Mouse (Mus musculus) ES-E14 (cell line): ENCODE results near the gene Selenbp2. TPM values are rescaled to one million over a fixed set of nuclear protein-coding genes. Genes with fewer than 3 reads are reported as not detected.
A peak's percentile ranks its signal among the peaks of the same experiment; 100 is the strongest.
"Not testable (repeated sequence)": the region's sequence is repeated elsewhere in the genome, so short reads cannot be mapped to it uniquely, and the experiment has no call there.

Experiments
- DNase-seq: peaks from one replicate; pipeline ENCODE4 v3.0.0-alpha.2; 2013; ENCODE audit warnings: low read depth, low spot score
- H3K27ac ChIP-seq: 2 replicates; pipeline ENCODE4 v1.5.1; 2012; ENCODE audit warnings: low read depth, mild to moderate bottlenecking, low read length, moderate library complexity, mixed read lengths; ENCODE audit not compliant: poor library complexity, insufficient read depth, severe bottlenecking
- H3K36me3 ChIP-seq: 2 replicates; pipeline ENCODE4 v1.6.1; 2012; ENCODE audit warnings: mild to moderate bottlenecking, low read length, moderate library complexity, mixed read lengths; ENCODE audit not compliant: control insufficient read depth, poor library complexity, insufficient read depth, severe bottlenecking
- H3K4me1 ChIP-seq, 2 experiments: fragments of 150-350 bp in 1 of 2; sonication (generic) in 1 of 2; 2 replicates each; pipeline ENCODE4 v1.6.1; 2012; ENCODE audit warnings: low read length in 2 of 2, mild to moderate bottlenecking in 1 of 2, mixed read lengths in 1 of 2; ENCODE audit not compliant: control insufficient read depth in 2 of 2, insufficient read depth in 2 of 2, poor library complexity in 1 of 2
- H3K4me3 ChIP-seq, 2 experiments: fragments of 150-350 bp in 1 of 2; sonication (generic) in 1 of 2; 2 replicates each; pipeline ENCODE4 v1.5.1; 2012; ENCODE audit warnings: low read length in 2 of 2, low read depth in 1 of 2, mild to moderate bottlenecking in 1 of 2, mixed read lengths in 1 of 2; ENCODE audit not compliant: insufficient read depth in 1 of 2, poor library complexity in 1 of 2, severe bottlenecking in 1 of 2
- H3K9ac ChIP-seq: 2 replicates; pipeline ENCODE4 v1.6.1; 2012; ENCODE audit warnings: low read depth, mild to moderate bottlenecking, low read length, mixed read lengths; ENCODE audit not compliant: poor library complexity, insufficient read depth, severe bottlenecking
- H3K9me3 ChIP-seq: fragments of 150-350 bp; sonication (generic); 2 replicates; pipeline ENCODE4 v1.6.1; 2012; ENCODE audit warnings: low read depth, mild to moderate bottlenecking, low read length; ENCODE audit not compliant: control insufficient read depth, insufficient read depth
- CHD2 ChIP-seq: IDR thresholded peaks from 2 replicates; pipeline ENCODE4 v1.6.1; 2014; ENCODE audit warnings: mild to moderate bottlenecking, low read depth, low read length, inconsistent platforms
- HCFC1 ChIP-seq: IDR thresholded peaks from 2 replicates; pipeline ENCODE4 v1.6.1; 2012; ENCODE audit warnings: low read length, inconsistent platforms, borderline replicate concordance; ENCODE audit not compliant: insufficient read depth
- MAFK ChIP-seq: IDR thresholded peaks from 2 replicates; pipeline ENCODE4 v1.6.1; 2014; ENCODE audit warnings: mild to moderate bottlenecking, low read depth, low read length, inconsistent platforms; ENCODE audit not compliant: insufficient read depth
- ZC3H11A ChIP-seq: IDR thresholded peaks from 2 replicates; pipeline ENCODE4 v1.6.1; 2012; ENCODE audit warnings: low read depth, mild to moderate bottlenecking, inconsistent platforms, low read length, borderline replicate concordance
- ZNF384 ChIP-seq: IDR thresholded peaks from 2 replicates; pipeline ENCODE4 v1.6.1; 2012; ENCODE audit warnings: low read depth, low read length, inconsistent platforms
- in situ Hi-C, 2 experiments: fragments of 600-800 bp; cut with MboI; formaldehyde crosslinking; loops; one replicate each; pipeline ENCODE4 v1.15.1; 2025; ENCODE audit warnings: low sequenced_read_pairs in 2 of 2, inconsistent platforms in 1 of 2; ENCODE audit not compliant: unreplicated experiment in 2 of 2
- total RNA-seq: library from RNA; depleted of rRNA; stranded (reverse); fragments of 300-350 nt; gene quantifications from 2 replicates; pipeline ENCODE4 v1.2.3, GENCODE M21; 2012; rRNA removed

Gene Selenbp2
- not detected in 2 replicates for total RNA-seq

DNA sequence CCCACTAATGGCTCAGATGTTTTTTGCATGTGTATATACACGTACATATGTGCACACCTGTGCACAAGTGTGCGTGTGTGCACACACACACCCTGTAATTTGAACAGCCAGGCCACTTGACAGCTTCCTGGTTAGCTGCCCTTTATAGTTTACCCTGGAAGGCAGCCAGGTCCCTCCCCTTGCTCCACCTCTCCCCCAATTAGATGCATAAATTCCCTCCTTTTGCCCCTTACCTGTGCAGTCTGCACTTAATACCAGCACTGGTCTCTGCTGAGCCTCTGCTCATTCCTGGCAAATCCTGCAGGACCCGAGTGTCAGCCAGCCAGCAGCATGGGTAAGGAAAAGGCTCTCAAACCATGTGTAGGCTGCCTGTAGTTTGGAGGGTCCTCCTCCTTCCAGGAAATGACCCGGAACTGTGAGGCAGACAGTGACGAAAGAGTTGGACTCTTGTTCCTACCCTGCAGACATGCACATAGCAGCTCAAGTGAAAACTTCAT, at the start of gene Selenbp2:
Gene Selenbp2, plus strand, starts transcription at position 228 of the 497 bp plus-strand sequence.
- H3K4me1 ChIP-seq: no peaks in the 10 kb centered on the region
- H3K9me3 ChIP-seq: no peaks in the 10 kb centered on the region
- H3K27ac ChIP-seq: no peak within 1 kb of the TSS
- in situ Hi-C loops: no loop called here
- H3K4me3 ChIP-seq: no peak within 1 kb of the TSS
- TF ChIP-seq ZNF384: no peak
- no peak for TF ChIP-seq HCFC1
- no peak for TF ChIP-seq ZC3H11A
- TF ChIP-seq MAFK: no peak
- no peak for TF ChIP-seq CHD2
- DNase-seq: no peak
- no peaks in the 10 kb centered on the region for H3K36me3 ChIP-seq
- H3K9ac ChIP-seq: no peak within 1 kb of the TSS

DNA sequence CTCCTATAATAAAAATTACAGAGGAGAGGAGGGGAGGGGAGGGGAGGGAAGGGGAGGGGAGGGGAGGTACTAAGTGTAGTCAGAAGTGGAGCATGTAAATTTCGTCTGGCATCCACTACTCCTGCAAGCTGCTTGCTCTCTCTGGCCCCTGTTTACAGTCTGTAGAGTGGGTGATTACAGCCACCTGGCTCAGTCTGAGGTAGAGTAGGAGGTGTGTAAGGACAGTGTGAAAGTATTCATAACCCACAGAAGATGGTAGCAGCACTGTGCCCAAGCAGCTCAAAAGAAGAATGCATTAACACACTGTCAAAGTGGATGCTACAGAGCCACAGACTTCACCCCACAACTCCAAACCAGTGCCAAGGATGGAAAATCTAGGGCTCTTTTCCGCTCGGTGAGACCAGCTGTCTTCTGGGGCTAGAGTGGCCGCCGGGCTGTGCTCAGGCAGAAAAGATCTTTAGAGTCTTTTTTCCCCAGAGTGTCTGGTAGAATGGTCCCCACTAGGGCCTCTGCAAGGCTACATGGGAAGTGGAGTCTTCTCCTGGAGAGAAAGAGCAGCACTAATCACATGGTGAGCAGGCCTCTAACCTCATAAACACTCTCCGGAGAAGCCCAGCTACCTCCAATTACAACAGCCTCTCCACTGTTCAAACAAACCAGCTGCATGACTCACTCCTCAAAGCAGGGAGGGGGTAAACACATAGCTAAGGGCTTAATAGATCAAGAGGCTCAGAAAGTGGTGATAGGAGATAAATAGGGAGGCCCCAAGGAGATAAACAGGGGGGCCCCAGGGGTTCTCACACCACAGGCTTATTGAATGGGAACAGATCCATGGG, 44.4 kb upstream of the Selenbp2 start:
- Histone ChIP-seq H3K36me3 (no peaks in the 10 kb centered on the region), H3K9me3 (no peaks in the 10 kb centered on the region), H3K4me3 (no peak overlapping the region), H3K9ac (no peak overlapping the region), H3K4me1 (no peaks in the 10 kb centered on the region; a peak in 1 of 4 replicates), H3K27ac (no peak overlapping the region)
- TF ChIP-seq ZC3H11A (no peak), MAFK (no peak), ZNF384 (no peak), CHD2 (no peak), HCFC1 (no peak)
- in situ Hi-C loops: no loop called here
- no peak for DNase-seq

DNA sequence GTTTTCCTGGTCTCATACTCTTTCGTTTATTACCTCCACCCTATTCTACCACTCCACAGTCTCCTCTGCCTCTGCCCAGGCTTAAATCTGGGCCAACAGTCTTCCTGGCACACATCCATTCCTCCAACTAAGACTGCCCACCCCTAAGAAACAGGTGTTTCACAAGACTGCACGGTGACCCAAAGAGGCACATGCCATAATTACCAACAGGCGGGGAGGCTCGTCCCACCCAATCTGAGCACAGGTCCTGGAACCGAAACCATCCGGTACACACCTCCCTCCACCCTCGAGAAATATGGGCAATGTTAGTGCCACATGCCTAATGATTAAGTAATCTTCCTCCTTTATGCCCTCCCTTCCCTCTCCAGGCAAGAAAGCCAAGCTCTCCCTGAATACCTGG, 42.9 kb upstream of the Selenbp2 start:
- H3K36me3 ChIP-seq: no peaks in the 10 kb centered on the region
- H3K4me1 ChIP-seq: no peaks in the 10 kb centered on the region; a peak in 1 of 4 replicates
- no peak overlapping the region for H3K27ac ChIP-seq
- no peak overlapping the region for H3K9ac ChIP-seq
- no peak for DNase-seq
- H3K4me3 ChIP-seq: no peak overlapping the region
- TF ChIP-seq ZNF384: no peak
- no peak for TF ChIP-seq CHD2
- TF ChIP-seq HCFC1: no peak
- TF ChIP-seq MAFK: no peak
- no peak for TF ChIP-seq ZC3H11A
- in situ Hi-C loops: no loop called here
- H3K9me3 ChIP-seq: no peaks in the 10 kb centered on the region

DNA sequence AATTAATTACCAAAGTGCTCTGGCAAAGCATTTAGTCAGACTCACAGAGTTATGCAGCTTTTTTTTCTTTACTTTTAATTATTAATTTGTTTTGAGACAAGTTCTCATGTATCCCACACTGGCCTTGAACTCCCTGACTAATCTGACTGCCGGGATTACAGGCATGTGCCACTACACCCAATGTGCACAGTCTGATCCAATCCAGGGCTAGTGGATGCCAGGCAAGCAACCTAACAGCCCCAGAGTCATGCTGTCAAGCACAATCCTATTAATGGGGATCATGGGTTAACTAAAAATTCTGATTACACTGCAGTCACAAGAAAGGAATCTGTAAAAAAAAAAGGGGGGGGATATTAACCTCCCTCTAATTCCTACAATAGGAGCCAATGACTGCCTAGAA, 39.4 kb upstream of the Selenbp2 start:
- in situ Hi-C loops, DNase-seq, H3K9ac ChIP-seq: not testable (repeated sequence)

DNA sequence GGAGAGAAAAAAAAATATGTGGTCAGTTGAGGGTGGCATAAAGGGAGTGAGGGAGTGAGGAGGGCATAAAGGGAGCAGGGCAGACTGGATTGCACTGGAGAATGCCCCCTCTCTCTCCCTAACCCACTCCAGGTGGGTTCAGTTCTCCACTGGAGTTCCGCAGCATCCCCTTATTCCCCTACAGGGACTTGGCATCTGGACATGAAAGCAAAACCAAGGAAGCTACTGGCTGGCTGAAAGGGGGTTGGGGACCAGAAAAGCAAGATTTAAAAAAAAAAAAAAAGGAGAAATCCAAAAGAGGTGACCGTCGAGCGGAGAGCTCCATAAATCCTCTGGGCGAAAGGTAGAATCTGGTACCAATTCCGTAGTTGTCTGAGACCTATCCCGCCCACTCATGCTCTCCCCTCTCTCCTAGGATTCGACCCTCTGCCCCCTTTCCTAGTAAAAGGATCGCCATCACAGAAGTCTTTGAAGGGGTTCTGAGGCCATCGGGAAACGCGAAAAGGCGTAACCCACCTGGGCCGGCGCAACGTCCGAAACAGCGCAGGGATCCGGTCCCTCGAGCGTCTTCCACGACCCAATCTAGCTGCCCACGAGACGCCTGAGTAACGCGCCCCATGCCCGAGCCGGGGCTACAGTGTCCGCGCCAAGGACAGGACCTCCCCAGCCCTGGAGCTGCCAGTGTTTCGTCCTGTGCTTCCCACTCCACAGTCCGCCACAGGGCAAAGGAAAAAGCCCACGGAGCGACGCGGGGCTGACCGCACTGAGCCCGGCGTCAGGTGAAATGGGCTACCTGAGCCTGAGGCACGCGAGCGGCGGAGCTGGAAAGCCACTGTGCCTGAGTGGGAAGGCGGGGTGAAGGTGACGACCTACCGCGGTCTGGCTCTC, 35.3 kb upstream of the Selenbp2 start:
- H3K27ac ChIP-seq, H3K9me3 ChIP-seq, in situ Hi-C loops, H3K4me1 ChIP-seq, DNase-seq, H3K36me3 ChIP-seq: not testable (repeated sequence)
- Histone ChIP-seq H3K4me3 (peak overlapping the region; percentile 40 to 49), H3K9ac (peak overlapping the region; percentile 22; the same call in 1 of the 2 replicates)

More for the DNA sequence above, 39.4 kb upstream of the Selenbp2 start:
- not testable (repeated sequence) for H3K4me1 ChIP-seq, H3K27ac ChIP-seq, H3K36me3 ChIP-seq, H3K9me3 ChIP-seq, H3K4me3 ChIP-seq

DNA sequence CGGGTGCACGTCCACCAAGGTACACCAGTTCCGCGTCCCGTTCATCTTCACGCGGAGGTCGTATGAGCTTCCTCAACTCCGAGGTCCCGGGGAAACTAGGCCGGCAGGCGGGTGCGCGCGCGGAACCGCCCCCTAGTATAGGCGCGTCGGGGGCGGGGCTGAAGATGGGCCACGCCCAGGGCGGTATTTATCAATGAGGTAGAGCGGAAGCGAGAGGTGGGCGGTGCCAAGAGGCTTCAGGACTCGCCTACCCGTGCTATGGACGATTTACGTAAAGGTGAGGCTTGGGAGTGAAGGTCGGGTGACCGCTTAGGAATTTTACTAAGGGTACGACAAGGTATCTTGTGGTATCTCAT, 34.6 kb upstream of the Selenbp2 start, which contains the start of gene Tuft1:
Gene Tuft1, minus strand, starts transcription at position 133 of the 356 bp plus-strand sequence.
- peak within 1 kb of the TSS; percentile 40 to 49 for H3K4me3 ChIP-seq
- H3K9ac ChIP-seq: peak within 1 kb of the TSS; percentile 22; the same call in 1 of the 2 replicates
- DNase-seq, in situ Hi-C loops, H3K36me3 ChIP-seq, H3K9me3 ChIP-seq, H3K27ac ChIP-seq, H3K4me1 ChIP-seq: not testable (repeated sequence)
